Mouse (Mus musculus) gastrocnemius, postnatal 25 days (tissue): Measurements from ENCODE around the gene Muc1. TPM values are rescaled to one million over a fixed set of nuclear protein-coding genes. Genes with fewer than 3 reads are reported as not detected.
A peak's percentile ranks its signal among the peaks of the same experiment; 100 is the strongest.

Experiments
- DNase-seq: peaks from one replicate; pipeline ENCODE4 v3.0.0; 2022
- microRNA-seq, 2 experiments: library from miRNA; unstranded; fragments of <30 nt; microRNA quantifications; one replicate each; pipeline ENCODE4 v1.2.0; 2021; ENCODE audit warnings: borderline replicate concordance in 2 of 2
- total RNA-seq, 2 experiments: library from RNA; stranded (reverse); gene quantifications; 1 replicate in 1 of 2; 2 replicates in 1 of 2; pipeline ENCODE4 v1.2.3; 2021

The Muc1 gene
- total RNA-seq, 2 experiments from 2014 or later = 0.38 to 0.51 TPM

DNA sequence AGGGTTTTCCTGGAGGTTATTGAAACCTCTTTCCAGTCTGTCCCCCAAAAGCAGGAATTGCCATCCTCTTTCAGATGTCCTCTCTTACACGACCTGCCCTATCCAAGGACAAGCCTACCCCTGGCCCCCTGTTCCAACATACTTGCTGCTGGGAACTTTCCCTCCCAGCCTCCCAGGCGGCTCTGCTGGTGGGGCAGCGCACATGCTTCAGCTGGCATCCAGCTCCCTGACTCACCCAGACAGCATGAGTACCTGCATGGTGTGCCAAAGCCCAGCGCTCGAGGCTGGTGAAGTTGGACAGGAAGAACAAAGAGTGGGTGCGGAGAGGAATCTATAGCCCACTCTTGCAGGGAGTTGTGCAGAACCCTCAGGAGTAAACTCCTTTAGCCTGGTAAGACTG lies 42.0 kb downstream of the Muc1 start:
- peak; percentile 39 for DNase-seq

DNA sequence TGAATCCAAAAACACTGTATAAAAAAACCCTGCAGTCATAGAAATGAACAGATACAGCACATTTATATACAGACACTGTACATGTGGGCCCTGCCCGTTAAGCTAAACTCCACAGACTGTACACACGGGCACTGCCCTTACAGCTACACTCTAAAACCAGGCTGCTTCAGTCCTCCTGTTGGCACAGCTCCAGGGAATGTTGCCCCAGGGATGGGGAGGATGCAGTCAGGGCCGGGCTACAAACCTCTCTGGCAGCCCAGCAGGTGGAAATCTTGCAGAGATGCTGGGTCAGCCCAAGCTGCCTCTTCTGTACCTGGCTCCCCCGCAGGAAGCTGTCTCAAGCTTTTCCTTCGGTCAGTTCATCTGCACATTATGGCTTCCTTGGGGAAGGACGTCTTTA lies 42.9 kb downstream of the Muc1 start:
- DNase-seq = no peak

DNA sequence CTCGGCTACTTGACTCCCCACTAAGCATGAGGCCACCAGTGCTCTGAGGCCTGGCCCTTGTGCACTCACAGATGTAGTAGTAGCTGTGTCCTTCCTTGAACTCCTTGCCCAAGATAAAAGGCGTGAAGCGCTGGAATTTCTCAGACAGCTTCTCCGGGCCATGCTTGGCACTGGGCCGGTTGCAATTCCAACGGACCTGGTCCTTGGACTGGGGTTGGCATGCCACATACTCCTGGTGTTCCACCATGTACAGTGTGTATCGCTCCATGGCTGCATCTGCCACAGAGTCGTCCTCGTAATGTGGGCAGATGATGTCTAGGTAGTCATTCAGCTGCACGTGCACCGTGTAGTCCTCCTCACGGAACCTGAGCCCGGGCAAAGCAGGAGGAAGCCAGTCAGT lies 47.2 kb downstream of the Muc1 start:
- DNase-seq = no peak

DNA sequence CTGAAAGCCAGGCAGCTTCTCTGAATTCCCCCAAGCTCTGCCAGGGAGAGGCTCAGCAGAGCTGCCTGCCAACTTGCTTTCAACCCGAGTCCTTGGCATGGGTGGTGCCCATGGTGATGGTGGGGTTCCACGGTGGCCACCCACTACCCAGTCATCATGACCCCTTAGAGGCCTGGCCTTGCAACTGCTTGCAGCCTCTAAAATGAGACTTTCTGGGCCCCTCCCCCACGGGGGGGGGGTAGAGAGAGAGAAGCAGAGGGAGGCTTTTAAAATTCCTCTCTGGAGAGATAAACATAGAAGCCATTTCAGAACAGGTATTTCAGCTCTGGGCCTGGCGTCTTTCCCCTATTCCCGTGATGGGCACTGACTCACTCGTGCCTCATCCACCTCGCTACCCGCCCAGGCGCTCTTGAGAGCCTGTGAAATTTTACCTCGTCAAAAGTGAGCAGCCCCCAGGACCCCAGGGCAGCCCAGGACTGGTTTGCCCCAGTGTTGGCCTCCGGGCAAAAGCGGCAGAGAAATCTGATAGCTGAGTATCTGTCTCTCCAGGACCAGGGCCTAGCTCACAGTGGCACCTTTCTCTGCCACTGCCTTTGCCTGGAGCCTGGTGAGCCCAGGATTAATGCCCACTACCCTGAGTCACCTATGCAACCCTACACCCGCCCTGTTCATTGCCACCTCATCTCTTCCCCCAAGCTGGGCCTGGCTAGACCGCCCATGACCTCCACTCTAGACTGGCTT lies 48.6 kb downstream of the Muc1 start:
- DNase-seq = peak; percentile 74

DNA sequence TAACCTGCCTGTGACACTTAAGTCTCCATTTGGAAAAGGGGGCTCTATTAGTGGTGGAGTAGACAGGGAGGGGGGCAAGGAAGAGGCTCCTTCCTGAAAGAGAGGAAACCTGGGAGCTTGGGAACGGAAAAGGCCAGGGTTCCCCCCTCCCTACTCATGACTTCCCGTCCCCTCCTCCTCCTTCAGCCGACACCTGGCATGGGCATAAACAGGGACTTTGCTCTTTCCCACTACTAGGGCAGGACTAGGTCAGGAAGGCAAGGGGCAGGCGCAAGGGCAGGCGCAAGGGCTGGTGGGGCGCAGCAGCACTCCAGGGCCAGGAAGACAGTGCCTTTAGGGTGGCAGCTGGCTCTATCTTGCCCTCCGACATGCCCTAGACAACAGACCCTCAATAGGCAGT lies 49.2 kb downstream of the Muc1 start:
- peak; percentile 65 for DNase-seq

DNA sequence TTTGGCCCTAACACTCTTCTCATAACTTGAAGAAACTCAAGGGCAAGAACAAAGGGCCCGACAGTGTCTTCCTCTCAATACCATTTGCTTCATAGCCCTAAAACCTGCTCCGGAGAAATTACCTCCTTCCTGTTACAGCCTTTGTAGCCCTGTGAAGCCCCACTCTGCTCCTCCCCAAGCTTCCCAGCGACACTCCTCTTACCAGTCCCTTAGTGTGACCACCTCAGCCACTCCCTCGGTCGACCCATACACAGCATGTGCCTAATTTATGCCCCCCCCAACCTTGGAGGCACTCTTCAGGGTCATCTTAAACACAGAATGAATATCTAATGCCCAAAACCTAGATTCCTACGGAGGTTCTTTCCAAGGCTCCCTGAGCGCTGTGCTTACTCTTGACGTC lies 49.8 kb downstream of the Muc1 start:
- DNase-seq = no peak

DNA sequence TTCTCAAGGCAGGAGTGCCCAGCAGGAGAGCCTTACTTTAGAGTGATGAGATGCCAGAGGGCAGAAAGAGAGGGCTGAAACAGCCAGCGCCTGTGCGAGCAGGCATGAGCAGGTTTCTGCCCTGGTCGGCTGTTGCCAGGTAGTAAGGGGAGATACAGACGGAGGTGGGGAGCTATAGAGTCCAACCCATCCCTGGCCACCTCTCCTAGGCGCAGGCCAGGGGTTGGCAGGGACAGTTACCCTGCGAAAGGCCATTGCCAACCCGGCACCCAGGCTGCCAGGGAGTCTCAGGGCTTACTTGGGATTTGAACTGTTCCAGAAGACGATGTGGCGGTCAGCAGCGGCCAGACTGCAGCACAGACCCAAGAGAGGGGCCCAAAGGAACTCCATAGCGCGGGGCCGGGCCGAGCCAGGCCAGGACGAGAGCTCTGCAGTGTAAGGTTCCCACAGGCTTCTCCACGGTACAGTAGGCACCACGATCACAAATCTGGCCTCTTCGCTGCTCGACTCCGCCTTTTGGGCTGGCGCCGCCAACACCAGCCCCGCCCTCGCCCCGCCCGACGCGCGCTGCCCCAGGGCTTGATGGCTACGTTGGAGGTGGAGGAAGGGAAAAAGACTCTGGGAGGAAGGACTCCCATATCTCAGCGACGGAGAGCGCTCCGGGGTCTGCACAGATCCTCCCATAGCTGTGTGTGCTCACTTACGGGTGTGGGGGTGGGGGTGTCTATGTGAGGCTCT lies 50.5 kb downstream of the Muc1 start:
- peak; percentile 88 for DNase-seq

DNA sequence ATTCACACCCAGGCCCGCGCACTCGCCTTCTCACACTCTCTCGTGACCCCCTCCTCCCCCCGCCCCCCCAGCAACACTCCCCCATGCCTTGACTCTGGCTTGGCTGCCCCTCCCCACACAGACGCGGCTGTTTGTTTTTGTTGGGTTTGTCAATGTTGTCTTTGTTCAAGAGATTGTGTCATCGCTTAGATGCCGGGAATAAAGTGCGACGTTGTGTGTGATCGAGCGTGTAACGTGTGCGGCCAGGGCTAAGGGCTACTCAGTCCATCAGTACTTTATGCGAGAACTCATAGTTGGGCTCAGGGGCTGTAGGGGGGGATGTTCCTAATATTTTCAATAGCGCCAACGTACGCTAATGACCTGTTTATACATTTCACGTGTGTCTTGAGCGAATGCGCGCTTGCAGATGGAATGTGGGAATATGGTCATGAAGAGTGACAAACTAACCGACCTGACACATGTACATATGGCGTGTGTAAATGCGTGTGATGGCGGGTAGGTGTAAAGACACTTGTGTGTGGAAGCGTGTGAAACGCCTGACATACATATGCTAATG lies 51.3 kb downstream of the Muc1 start:
- no peak for DNase-seq

DNA sequence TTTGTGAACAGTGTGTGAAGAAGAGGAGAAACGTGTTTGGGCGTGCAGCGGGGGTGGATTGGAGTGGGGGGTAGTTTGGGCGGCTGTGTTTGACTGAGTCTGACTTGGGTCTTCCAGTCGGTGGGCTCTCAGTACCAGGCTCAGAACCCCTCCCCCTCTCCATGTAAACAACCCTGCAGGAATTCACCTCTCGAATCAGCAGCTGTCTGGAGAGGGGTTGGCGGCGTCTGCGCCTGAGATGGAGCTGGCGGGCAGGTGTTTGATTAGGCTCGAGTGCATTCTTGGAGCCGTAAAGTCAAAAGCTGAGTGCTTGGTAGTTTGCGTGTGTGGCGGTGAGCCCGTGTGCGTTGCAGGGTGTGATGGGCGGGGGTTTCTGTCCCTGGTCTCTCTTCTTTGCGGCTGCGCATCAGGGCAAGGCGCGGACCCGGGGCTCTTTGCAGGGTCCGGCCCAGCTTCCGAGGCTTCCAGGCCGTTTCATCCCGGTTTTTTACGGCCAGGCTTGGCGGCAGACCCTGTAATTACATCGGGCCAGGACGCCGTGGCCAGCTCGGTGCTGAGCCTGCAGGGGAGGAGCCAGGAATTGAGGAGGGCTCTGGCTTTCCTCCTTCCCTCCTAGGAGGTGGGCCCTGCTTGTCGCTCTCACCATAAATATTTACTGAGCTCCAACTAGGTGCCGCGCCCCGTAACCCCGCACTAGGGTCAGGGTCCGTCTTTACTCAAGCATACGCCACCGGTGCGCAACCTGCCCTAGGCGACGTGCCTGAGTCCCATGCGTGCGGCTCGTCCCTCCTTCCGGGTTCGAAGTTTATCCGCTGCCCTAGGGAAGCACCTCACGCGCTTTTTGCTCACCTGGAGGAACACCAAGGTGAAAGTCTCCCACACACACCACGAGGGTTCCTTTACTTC lies 52.0 kb downstream of the Muc1 start, which contains the start of gene Efna1:
Gene Efna1, minus strand, starts transcription at position 537 of the 906 bp plus-strand sequence.
- peak; percentile 58 for DNase-seq

DNA sequence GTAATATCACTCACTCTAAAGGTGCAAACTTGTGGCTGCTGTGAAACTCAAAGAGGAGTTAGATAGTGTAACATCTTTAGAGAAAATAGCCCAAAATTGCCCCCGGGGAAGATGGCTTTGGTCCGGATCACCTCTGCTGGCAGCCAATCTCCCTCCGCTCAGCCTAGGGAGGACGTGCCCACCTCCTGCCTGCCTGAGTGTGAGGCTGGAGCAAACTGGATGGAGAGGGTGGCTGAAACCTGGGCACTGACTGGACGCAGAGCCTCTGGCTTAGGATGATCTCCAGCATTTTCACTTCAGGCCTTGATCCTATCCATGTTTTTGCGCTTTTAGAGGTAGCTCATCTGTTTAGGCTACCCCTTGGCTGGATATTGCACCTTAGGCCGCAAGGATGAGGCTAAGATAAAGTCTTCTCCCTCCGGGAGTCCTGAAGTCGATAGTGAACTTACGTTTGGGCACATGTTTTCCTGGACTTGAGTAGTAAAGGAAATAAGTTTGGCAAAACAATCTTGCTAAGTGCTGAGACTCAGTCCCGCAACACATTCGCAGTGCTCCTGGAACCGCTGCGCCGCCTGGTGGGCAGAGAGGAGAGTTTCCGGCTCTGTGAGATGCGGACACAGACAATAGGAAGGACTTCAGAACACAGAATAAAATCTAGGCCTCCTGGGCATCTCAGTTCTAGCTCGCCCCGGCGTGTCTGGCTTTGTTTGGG lies 52.9 kb downstream of the Muc1 start:
- peak; percentile 71 for DNase-seq

DNA sequence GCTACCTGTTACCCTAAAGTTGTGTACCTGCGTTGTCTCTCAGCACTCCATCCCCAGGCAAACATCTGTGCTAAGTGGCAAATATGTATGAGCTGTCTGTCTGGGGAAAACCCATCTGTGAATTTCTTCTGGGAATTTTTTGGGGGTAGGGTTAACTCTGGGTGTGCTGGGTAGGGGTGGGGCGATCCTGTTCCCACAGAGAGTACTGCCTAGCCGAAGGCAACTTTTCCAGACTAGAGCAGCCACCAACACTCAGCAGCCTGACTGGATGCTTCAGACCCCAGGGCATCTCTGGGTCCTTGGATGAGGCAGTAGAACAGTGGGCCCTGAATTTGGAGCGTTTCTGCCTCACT lies 53.4 kb downstream of the Muc1 start:
- no peak for DNase-seq

Small RNA genes lying within 50 kb of the gene (microRNA-seq; reads per million reads assigned to microRNA genes)
- 4.8 to 30.9 reads per million in 2 experiments for gene Mir92b

Other genes starting within 250 kb of the Muc1 start
- gene Rusc1, start 135.7 kb upstream of the Muc1 start, total RNA-seq = 10 to 100 TPM; 17.7 to 19.6 TPM
- not detected for gene Gm43738, start 128.0 kb upstream of the Muc1 start, total RNA-seq
- gene Fdps, start 127.1 kb upstream of the Muc1 start, total RNA-seq = 10 to 100 TPM; 26.0 to 27.8 TPM
- not detected for gene Pklr, start 92.9 kb upstream of the Muc1 start, total RNA-seq
- under 1 TPM in 1 of 2 experiments, not detected in 1; 0.43 TPM for gene Hcn3, start 68.9 kb upstream of the Muc1 start, total RNA-seq
- 10 to 100 TPM; 16.0 to 16.3 TPM for gene Clk2, start 64.3 kb upstream of the Muc1 start, total RNA-seq
- gene Scamp3, start 51.6 kb upstream of the Muc1 start, total RNA-seq = 10 to 100 TPM; 33.2 to 38.2 TPM
- gene Fam189b, start 45.9 kb upstream of the Muc1 start, total RNA-seq = 10 to 100 TPM; 13.4 to 16.4 TPM
- 10 to 100 TPM; 14.6 to 23.6 TPM for gene Gba, start 26.1 kb upstream of the Muc1 start, total RNA-seq
- gene Thbs3, start 13.9 kb upstream of the Muc1 start, total RNA-seq = 10 to 100 TPM; 11.0 to 11.8 TPM
- 10 to 100 TPM; 42.2 to 47.6 TPM for gene Mtx1, start 2.0 kb upstream of the Muc1 start, total RNA-seq
- gene Krtcap2, start 16.9 kb downstream of the Muc1 start, total RNA-seq = 10 to 100 TPM; 66.6 to 78.8 TPM
- under 1 TPM; 0.28 to 0.38 TPM for gene Trim46, start 17.3 kb downstream of the Muc1 start, total RNA-seq
- 10 to 100 TPM; 24.7 to 28.8 TPM for gene Dpm3, start 30.3 kb downstream of the Muc1 start, total RNA-seq
- 10 to 100 TPM in 1 of 2 experiments, 1 to 10 TPM in 1; 8.2 to 11.4 TPM for gene Slc50a1, start 41.5 kb downstream of the Muc1 start, total RNA-seq
- 10 to 100 TPM; 10.2 to 12.8 TPM for gene Efna1, start 52.1 kb downstream of the Muc1 start, total RNA-seq
- not detected for gene Efna3, start 93.9 kb downstream of the Muc1 start, total RNA-seq
- gene Efna4, start 109.0 kb downstream of the Muc1 start, total RNA-seq = under 1 TPM in 1 of 2 experiments, not detected in 1; 0.38 TPM
- gene Adam15, start 120.9 kb downstream of the Muc1 start, total RNA-seq = 10 to 100 TPM; 21.9 to 24.6 TPM
- gene Dcst2, start 132.9 kb downstream of the Muc1 start, total RNA-seq = not detected
- not detected for gene Dcst1, start 136.2 kb downstream of the Muc1 start, total RNA-seq
- 10 to 100 TPM; 23.0 to 23.7 TPM for gene Zbtb7b, start 165.7 kb downstream of the Muc1 start, total RNA-seq
- 1 to 10 TPM in 1 of 2 experiments, not detected in 1; 1.2 TPM for gene Lenep, start 173.7 kb downstream of the Muc1 start, total RNA-seq
- 10 to 100 TPM; 43.3 to 44.5 TPM for gene Flad1, start 182.8 kb downstream of the Muc1 start, total RNA-seq
- 1 to 10 TPM; 3.1 to 3.4 TPM for gene Cks1b, start 189.3 kb downstream of the Muc1 start, total RNA-seq
- 10 to 100 TPM; 21.1 to 23.8 TPM for gene Shc1, start 189.4 kb downstream of the Muc1 start, total RNA-seq
- 10 to 100 TPM in 1 of 2 experiments, 1 to 10 TPM in 1; 9.2 to 11.1 TPM for gene Pygo2, start 201.2 kb downstream of the Muc1 start, total RNA-seq
- gene Pbxip1, start 207.6 kb downstream of the Muc1 start, total RNA-seq = 100 to 1,000 TPM; 179 to 196 TPM
- 1 to 10 TPM; 5.3 to 7.4 TPM for gene Pmvk, start 225.5 kb downstream of the Muc1 start, total RNA-seq